Mouse (Mus musculus): ENCODE results near the gene Klhl41.

Gene Klhl41

DNA sequence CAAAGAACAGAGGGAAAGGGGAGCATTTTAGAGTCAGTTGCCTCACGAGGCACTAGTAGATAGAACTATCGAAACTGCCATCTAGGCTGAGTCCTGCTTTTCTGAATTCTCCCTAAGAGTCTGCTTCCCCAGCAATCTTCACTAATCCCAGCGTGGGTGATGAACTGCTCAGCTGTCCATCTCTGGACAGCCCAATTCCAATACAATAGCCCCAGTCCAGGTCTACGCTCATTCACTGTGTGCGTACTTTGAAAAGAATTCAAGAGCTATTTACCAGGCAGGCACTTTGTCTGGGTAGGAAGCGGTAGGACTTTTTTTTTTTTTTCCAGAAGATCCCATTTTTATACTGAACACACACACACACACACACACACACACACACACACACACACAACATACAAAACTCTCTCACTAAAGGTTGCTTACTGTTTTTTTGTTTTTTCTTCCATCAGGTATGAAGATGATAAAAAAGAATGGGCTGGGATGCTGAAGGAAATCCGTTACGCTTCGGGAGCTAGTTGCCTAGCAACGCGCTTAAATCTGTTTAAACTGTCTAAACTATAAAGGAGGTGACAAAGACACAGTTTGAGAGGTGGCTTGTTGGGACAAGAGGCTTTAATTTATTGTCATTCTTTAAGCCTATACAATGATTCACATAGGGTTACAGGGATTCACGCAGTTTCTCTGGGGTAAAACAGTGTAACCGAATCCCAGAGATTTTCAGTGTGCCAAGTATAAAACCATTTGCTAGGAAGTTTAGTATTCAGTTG, 13.3 kb downstream of the Klhl41 start:
- DNase-seq (ENCODE audit: low spot score) = no peak

DNA sequence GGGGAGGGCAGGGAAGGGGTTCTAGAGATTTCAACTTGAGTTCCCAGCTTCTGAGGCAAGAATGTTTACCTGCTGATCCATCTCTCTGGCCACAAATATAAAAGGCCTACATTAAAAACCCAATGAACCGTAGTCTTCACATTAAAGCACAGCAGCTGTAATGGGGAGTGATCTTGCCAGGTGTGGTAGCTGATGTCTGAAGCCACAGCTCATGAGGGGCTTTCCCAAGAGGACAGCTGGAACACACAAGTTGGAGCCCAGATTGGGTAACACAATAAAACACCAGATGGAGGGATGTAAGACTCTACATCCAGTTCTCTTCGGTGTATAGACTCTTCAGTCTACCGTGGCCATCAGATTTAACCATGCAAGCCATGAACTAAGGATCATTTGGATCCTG, 14.6 kb downstream of the Klhl41 start:
- DNase-seq (ENCODE audit: low spot score) = no peak

DNA sequence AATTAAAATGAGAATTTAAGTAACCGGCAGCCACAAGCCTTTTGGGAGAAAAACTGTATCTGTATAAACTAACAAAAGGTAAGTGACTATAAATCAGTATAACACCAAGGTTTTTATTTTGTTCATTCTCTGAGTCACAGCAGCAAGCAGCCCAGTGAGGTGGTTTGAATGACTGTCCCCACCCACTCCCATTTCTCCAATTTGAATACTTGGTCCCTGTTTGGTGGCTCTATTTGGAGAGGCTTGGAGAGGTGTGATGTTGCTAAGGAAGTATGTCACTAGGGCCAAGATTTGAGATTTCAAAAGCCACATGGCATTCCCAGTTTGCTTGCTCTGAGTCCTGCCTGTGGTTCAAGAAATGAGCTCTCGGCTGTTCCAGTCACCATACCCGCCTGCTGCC, 20.3 kb downstream of the Klhl41 start:
- DNase-seq (ENCODE audit: low spot score) = no peak

DNA sequence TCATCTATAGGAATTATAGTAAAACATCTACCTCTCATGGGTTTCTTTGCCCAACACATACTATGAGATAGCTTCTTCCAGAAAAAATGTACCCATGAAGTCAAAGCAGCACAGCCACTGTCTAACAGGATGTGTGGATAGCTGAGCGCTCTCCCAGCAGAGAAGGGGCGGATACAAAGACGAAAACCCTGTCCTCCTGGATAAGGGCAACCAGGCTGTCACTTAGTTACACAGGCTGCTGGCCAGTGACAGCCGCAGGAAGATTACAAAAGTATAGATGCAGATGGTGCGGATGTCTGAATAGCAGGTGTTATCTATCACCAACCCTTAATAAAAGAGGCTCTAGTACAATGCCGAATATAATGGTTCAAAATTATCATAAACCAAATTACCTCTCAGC, 20.9 kb downstream of the Klhl41 start:
- DNase-seq (ENCODE audit: low spot score) = no peak

DNA sequence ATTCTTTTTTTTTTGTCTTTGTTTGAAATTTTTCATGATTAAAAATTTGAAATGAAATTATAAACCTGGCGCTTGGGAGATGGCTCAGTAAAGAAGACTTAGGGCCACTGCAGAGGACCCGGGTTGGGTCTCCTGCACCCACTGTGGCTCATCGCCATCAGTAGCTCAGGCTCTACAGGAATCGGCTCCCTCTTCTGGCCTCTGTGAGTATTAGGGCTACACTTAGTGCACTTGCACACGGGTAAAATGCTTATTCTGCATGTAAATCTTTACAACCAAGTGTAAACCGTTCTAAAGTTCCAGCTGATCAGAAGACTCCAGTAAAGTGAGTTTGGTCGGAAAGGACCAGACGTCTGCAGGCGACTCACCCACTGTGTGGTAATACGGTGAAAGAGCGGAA, 23.6 kb downstream of the Klhl41 start:
- DNase-seq (ENCODE audit: low spot score) = no peak

DNA sequence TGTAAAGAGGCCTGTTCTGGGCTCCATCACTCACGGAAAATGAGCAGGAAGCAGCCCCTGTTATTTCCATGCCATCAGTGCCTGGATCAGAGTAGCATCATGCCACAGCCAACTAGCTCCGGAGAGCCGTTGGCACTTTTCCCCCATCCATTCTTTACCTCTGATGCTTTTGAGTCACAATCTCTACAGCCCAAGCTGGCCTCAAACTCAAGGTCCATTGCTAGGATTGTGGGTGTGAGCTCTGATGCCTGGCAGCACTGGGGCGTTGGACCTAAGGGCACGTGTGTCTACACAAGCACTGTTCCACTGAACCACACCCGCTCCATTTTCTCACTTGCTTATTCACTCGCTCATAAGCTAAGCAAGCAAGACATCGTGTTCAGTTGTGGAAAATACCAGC, 30.5 kb downstream of the Klhl41 start:
- no peak for DNase-seq (ENCODE audit: low spot score)

DNA sequence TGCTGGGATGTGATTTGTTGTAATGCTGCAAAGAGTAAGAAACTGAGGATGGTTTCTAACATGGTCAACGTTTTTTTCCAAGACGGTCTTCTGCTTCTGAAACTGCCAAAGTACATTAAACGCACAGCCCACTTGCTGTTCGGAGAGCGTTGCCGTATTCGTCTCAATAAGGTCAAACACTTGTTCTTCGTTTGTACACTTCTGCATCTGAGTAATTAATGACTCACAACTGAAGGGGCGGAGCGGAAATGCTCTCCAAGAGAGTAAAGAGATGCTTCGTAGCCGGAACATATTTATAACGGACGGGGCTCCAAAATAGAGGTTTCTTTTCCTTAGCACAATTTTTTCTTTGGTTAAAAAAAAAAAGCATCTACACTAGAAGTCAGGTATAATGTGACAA, 42.3 kb downstream of the Klhl41 start:
- no peak for DNase-seq (ENCODE audit: low spot score)

DNA sequence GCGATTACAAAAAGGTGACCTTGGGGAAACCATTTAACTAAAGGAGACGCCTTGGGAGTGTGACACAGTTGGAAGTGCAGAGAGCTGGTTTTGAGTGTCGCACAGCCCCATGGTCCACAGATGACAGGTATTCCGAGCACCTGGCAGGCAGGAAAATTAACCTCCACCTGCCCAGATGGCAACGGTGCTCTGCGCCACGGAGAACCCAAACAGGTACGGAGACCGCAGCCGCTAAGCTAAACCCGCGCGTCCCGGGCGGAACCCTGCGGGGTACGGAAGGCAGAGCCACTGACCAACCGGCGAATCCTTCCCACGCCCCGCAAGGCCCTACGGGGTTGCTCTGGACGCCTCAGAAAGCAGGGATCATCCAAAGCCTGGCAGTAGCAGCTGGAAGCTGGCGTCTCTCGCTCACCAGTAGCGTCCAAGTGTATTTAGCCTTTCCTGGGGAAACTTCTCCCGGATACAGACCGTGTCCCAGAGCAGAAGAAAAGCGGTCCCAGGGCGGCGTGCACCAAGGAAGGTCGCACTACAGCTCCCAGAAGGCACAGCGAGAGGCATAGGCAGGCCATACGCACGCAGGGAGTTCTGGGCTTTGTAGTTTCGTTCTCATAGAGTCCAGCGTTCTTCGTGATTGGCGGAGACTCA, 43.2 kb downstream of the Klhl41 start, which contains the start of gene Fastkd1:
Gene Fastkd1 (minus strand): TSS at position 536 of the 645 bp plus-strand sequence.
- peak; percentile 37 for DNase-seq (ENCODE audit: low spot score)

DNA sequence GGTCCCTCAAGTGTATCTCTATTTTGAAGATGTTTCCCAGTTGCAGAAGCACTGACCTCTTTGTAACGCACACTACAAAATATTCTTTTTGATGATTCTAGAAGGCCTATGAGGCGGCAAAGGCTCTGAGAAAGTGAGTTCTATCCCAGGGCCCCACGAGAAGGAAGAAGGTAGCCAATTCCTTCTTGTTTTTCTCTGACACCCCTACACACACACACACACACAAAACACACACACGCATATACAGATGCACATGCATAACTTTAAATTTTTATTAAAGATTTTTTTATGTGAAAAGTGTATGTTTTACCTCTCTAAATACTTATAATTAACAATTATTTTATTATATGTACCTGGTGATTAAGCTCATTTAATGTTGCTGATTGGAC, 43.7 kb downstream of the Klhl41 start:
- DNase-seq (ENCODE audit: low spot score) = no peak

DNA sequence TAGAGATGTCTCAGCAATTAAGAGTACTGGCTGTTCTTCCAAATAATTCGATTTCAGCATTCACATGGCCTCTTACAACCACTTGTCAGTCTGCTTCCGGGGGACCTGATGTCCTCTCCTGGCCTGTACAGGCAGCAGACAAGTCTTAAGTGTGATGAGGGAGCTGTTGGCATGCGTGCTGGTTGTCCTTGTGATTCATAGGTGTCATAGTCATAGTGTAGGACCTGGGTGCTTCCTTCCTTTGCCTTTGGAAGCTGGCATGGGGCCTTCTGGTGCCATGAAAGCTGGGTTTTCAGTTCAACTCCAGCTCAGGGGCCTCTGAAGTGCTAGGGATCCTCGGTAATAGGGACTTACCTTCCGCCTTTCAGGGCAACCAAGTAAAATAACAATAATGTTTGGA, 44.2 kb downstream of the Klhl41 start:
- no peak for DNase-seq (ENCODE audit: low spot score)

DNA sequence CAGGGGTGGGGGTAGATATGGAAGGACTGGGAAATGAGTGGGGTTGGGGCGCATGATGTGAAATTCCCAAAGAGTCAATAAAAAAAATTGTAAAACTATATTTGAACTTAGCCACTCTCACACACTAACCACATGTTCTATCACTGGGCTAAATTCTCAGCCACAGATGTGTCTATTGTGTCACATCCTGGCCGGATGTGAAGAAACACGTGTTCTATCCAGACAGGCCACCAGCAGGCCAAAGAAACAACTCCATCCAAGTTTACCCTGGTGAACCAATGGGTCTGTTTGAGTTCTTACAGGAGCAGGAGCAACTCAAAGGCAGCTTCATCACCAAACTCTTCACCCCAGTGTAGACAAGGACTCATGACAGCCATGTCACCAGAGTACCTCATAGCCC, 46.6 kb downstream of the Klhl41 start:
- DNase-seq (ENCODE audit: low spot score) = no peak

DNA sequence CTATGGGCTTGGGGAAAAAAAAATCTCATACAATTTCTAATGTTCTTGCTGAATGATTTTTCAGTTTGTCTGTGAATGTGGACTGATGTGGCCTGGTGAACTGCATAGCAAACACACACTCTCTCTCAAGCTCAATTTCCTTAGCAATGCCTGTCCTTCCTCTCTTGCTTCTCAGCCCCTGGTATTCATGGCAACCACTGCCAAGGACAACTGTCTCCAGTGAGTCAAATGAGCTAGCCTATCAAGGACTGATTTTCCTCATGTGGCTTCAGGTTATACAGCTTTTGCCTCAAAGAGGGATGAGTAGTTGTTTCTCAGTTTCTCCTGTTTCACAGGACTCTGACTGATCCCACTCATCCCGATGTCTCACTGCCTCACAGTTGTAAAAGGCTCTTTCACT, 49.2 kb downstream of the Klhl41 start:
- DNase-seq (ENCODE audit: low spot score) = no peak

DNA sequence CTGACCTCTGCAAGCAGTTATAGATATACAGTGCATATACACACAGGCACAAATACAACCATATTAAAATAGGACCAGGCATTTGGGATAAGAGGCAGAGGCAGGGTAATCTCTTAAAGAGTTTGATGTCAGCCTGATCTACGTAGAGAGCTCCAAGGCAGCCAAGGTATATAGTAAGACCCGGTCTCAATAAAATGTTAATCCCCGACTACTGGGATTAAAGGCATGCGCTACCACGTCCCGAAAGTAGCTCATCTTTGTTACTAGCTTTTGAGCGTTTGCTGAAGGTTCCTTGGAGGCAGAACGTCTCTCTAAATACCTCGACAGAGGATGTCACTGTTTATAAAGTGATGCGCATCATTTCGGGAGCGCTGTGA, 52.3 kb downstream of the Klhl41 start, which contains the start of gene Ppig:
Gene Ppig (plus strand): TSS at position 273 of the 377 bp plus-strand sequence.
- DNase-seq (ENCODE audit: low spot score) = no peak

DNA sequence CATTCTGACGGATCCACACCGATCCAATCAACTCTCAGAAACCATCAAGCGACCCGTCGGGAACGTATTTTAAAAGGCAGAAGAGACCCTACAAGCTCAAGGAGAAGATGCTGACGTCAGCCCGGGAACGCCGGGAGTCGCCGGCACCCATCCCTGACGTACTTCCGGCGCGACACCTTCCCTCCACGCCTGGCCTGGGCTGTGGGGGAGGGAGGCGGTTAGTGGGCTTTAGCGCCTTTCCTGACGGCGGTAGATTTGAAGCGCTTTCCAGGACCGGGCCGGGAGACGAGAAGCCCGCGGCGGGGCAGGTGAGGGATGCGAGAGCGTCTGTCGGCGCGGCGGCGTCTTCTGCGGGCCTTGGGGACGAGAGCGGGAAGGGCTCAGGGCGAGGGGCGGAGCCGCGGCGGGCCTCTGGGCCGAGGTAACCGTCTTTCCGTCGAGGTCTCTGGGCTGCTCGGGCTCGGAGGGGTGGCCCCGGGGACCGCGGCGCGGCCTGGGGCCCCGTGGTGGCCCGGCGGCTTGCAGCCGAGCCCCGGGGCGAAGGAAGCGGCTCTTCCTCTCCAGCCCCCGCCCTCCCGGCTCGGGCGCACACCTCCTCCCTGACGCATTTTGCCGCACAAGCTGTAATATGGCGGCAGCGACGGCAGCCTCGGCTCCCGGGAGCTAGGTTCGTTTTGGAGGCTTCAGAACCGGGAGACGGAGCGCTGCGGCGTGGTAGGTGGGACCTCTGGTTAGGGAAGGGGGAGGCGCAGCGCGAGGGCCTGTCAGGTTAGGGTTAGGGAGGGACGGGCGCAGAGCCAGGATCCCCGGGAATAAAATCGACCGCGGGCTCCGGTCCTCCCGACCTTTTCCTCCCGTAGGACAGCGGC, 53.0 kb downstream of the Klhl41 start:
- DNase-seq (ENCODE audit: low spot score) = peak; percentile 80

DNA sequence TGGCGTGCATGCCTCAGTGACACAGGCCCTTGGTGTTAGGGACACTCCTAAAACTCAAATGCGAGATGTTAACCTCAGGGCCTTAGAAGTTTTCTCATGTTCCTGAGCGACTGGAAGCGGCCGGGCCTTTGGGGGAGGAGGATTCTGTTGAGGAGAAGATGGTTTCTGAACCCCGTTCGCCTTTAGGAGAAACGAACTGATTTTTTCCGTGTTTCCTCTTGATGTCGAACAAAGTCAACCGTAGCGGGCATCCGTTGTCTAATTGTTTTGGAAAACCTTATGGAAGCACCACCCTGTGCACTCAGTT, 53.6 kb downstream of the Klhl41 start:
- no peak for DNase-seq (ENCODE audit: low spot score)
